Mouse (Mus musculus) heart, adult 8-10 months (tissue): Measurements from ENCODE around the gene Vmn1r28. TPM values are rescaled to one million over a fixed set of nuclear protein-coding genes. Genes with fewer than 3 reads are reported as not detected.
"Not testable (repeated sequence)": the region's sequence is repeated elsewhere in the genome, so short reads cannot be mapped to it uniquely, and the experiment has no call there.

Experiments used
- DNase-seq: peaks from one replicate; pipeline ENCODE4 v3.0.0; 2022; ENCODE audit warnings: low spot score
- total RNA-seq, 4 experiments: library from RNA; stranded (reverse); gene quantifications; 2 replicates each; pipeline ENCODE4 v1.2.4; 2022

Gene Vmn1r28
- total RNA-seq: not detected

DNA sequence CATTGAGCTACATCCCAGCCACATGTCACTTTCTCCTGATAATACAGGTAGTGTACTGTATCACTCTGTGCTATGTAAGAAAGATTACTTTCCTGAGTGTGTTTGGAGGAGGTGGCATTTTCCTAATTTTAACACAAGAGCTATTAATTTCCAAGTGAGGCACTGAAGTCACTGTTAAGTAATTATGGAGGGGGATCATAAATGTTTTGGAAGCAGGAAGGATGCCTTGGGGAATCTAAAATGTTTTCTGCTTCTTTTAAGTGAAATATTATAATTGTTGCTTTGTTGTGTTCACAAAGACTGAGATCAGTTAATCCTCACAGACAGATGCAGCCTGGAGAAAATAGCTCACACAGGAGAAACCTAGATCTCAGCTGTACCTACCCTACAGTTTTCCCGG is at the start of gene Vmn1r28:
Vmn1r28 (plus strand) TSS at position 301 of the 400 bp plus-strand sequence.
- no peak for DNase-seq

- DNase-seq: no peak
These were observed 45.7 kb upstream of the Vmn1r28 start for GRCm38 (mm10) chr6:58216119-58216518.

DNA sequence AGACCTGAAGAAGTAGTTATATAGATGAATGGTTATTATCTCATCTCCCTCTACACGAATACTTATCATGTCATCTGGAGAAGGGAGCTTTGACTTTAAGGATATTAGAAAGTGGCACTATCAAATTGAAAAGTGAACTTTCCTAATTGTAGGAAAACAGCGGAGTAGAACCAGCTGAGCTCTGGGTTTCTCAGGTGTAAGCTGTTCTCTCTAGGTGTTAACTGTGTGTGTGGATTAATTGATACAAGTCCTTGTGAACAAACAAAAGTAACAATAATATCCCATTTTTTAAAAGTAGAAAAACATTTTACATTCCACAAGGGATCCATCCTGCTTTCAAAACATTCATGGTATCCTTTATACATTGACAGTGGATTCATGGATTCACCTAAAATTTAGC is 43.1 kb upstream of the Vmn1r28 start, which contains the start of gene Vmn1r27:
Vmn1r27 (minus strand) TSS at position 101 of the 400 bp plus-strand sequence.
- no peak for DNase-seq

- not testable (repeated sequence) for DNase-seq
These were observed 17.8 kb downstream of the Vmn1r28 start for GRCm38 (mm10) chr6:58279661-58280060.

- no peak for DNase-seq
These were observed 30.4 kb downstream of the Vmn1r28 start for GRCm38 (mm10) chr6:58292201-58292600.

GRCm38 (mm10) chr6:58298511-58298910 is 36.7 kb downstream of the Vmn1r28 start:
- DNase-seq: not testable (repeated sequence)

- DNase-seq: no peak
These were observed 39.4 kb downstream of the Vmn1r28 start, which contains the start of gene Vmn1r29 for GRCm38 (mm10) chr6:58301249-58301648. Vmn1r29 (plus strand) TSS chr6:58301549.

Other genes with a start within 250 kb of the Vmn1r28 start
- not detected for gene Vmn1r26, start 246.9 kb upstream of the Vmn1r28 start, total RNA-seq
- gene Vmn1r27, start 43.2 kb upstream of the Vmn1r28 start, total RNA-seq: not detected
- not detected for gene Vmn1r29, start 39.5 kb downstream of the Vmn1r28 start, total RNA-seq
- not detected for gene Vmn1r30, start 181.3 kb downstream of the Vmn1r28 start, total RNA-seq
- not detected for gene Vmn1r31, start 213.3 kb downstream of the Vmn1r28 start, total RNA-seq